Mouse (Mus musculus) G1E (cell line): Measurements from ENCODE around the gene Ergic3.

Experiments
- CTCF ChIP-seq: IDR thresholded peaks from 2 replicates; pipeline ENCODE4 v1.5.1; 2012; ENCODE audit warnings: low read depth, low read length, inconsistent platforms, mixed read lengths
- GATA1 ChIP-seq: IDR thresholded peaks from 2 replicates; pipeline ENCODE4 v1.6.1; 2012; ENCODE audit warnings: borderline replicate concordance, low read length, inconsistent platforms, mixed read lengths
- GATA2 ChIP-seq: IDR thresholded peaks from 2 replicates; pipeline ENCODE4 v1.6.1; 2012; ENCODE audit warnings: low read depth, low read length, inconsistent platforms, borderline replicate concordance

- TF ChIP-seq CTCF (no peak), GATA1 (no peak), GATA2 (no peak)
Measured at GRCm38 (mm10) chr2:156021219-156021618, 13.4 kb downstream of the Ergic3 start.
